Mouse (Mus musculus): ENCODE data around the gene Psme1.

- TF ChIP-seq MYOG (IDR thresholded peaks at IDR 0.05; ENCODE audit: control insufficient read depth in 1 of 3, insufficient read depth in 1 of 3, insufficient read length in 2 of 3, low read depth in 2 of 3) (no peak), E2F4 (IDR thresholded peaks at IDR 0.05; ENCODE audit: insufficient read depth) (no peak), POLR2A (IDR thresholded peaks at IDR 0.05; ENCODE audit: insufficient read length, low read depth) (no peak), REST (IDR thresholded peaks at IDR 0.05; ENCODE audit: insufficient read depth, insufficient read length) (no peak), TCF3 (IDR thresholded peaks at IDR 0.05; ENCODE audit: insufficient read length, low read depth) (no peak), TCF12 (IDR thresholded peaks at IDR 0.05; ENCODE audit: insufficient read depth, poor library complexity, severe bottlenecking) (no peak), POLR2AphosphoS2 (IDR thresholded peaks at IDR 0.05; ENCODE audit: insufficient read length, low read depth) (peak; percentile 39), USF1 (IDR thresholded peaks at IDR 0.05; ENCODE audit: low read depth) (no peak)
These were observed 23.3 kb upstream of the Psme1 start for GRCm38 (mm10) chr14:55554635-55555034.

Data from myocyte (in vitro differentiated cells).